Mouse (Mus musculus): ENCODE results near the gene Sema3f. TPM values are rescaled to one million over a fixed set of nuclear protein-coding genes. Genes with fewer than 3 reads are reported as not detected.

Gene Sema3f
- total RNA-seq, 2 experiments from 2014 or later: 2.9 to 4.2 TPM

GRCm38 (mm10) chr9:107667219-107667618 lies 43.1 kb downstream of the Sema3f start:
- peak in 1 of 2 experiments; percentile 24 for DNase-seq (ENCODE audit: extremely low spot score in 1 of 2, low spot score in 1 of 2)

- no peak for DNase-seq (ENCODE audit: extremely low spot score in 1 of 2, low spot score in 1 of 2)
Observed at GRCm38 (mm10) chr9:107666751-107667205, 43.5 kb downstream of the Sema3f start.

GRCm38 (mm10) chr9:107665308-107665707 lies 45.0 kb downstream of the Sema3f start:
- no peak for DNase-seq (ENCODE audit: extremely low spot score in 1 of 2, low spot score in 1 of 2)

GRCm38 (mm10) chr9:107663525-107663924 lies 46.8 kb downstream of the Sema3f start:
- DNase-seq (ENCODE audit: extremely low spot score in 1 of 2, low spot score in 1 of 2): no peak

GRCm38 (mm10) chr9:107662342-107662741 lies 47.9 kb downstream of the Sema3f start:
- DNase-seq (ENCODE audit: extremely low spot score in 1 of 2, low spot score in 1 of 2): no peak

GRCm38 (mm10) chr9:107660777-107661176 lies 49.5 kb downstream of the Sema3f start:
- no peak for DNase-seq (ENCODE audit: extremely low spot score in 1 of 2, low spot score in 1 of 2)

GRCm38 (mm10) chr9:107659961-107660360 lies 50.3 kb downstream of the Sema3f start:
- DNase-seq (ENCODE audit: extremely low spot score in 1 of 2, low spot score in 1 of 2): no peak

- DNase-seq (ENCODE audit: extremely low spot score in 1 of 2, low spot score in 1 of 2): no peak
Observed at GRCm38 (mm10) chr9:107659551-107659950, 50.7 kb downstream of the Sema3f start.

GRCm38 (mm10) chr9:107658096-107658495 lies 52.2 kb downstream of the Sema3f start:
- DNase-seq (ENCODE audit: extremely low spot score in 1 of 2, low spot score in 1 of 2): no peak

- no peak for DNase-seq (ENCODE audit: extremely low spot score in 1 of 2, low spot score in 1 of 2)
Observed at GRCm38 (mm10) chr9:107657144-107657543, 53.1 kb downstream of the Sema3f start.

GRCm38 (mm10) chr9:107654585-107654984 lies 55.7 kb downstream of the Sema3f start:
- DNase-seq (ENCODE audit: extremely low spot score in 1 of 2, low spot score in 1 of 2): no peak

- DNase-seq (ENCODE audit: extremely low spot score in 1 of 2, low spot score in 1 of 2): no peak
Observed at GRCm38 (mm10) chr9:107653474-107653873, 56.8 kb downstream of the Sema3f start.

GRCm38 (mm10) chr9:107650708-107651481 lies 59.4 kb downstream of the Sema3f start:
- no peak for DNase-seq (ENCODE audit: extremely low spot score in 1 of 2, low spot score in 1 of 2)

GRCm38 (mm10) chr9:107650225-107650624 lies 60.0 kb downstream of the Sema3f start:
- no peak for DNase-seq (ENCODE audit: extremely low spot score in 1 of 2, low spot score in 1 of 2)

- DNase-seq (ENCODE audit: extremely low spot score in 1 of 2, low spot score in 1 of 2): no peak
Observed at GRCm38 (mm10) chr9:107648767-107649166, 61.5 kb downstream of the Sema3f start.

- no peak for DNase-seq (ENCODE audit: extremely low spot score in 1 of 2, low spot score in 1 of 2)
Observed at GRCm38 (mm10) chr9:107646975-107647374, 63.3 kb downstream of the Sema3f start.

GRCm38 (mm10) chr9:107645577-107645976 lies 64.7 kb downstream of the Sema3f start:
- peak; percentile 60 to 83 for DNase-seq (ENCODE audit: extremely low spot score in 1 of 2, low spot score in 1 of 2)

GRCm38 (mm10) chr9:107645153-107645510 lies 65.1 kb downstream of the Sema3f start:
- no peak for DNase-seq (ENCODE audit: extremely low spot score in 1 of 2, low spot score in 1 of 2)

GRCm38 (mm10) chr9:107644495-107645152 lies 65.7 kb downstream of the Sema3f start:
- peak; percentile 88 to 97 for DNase-seq (ENCODE audit: extremely low spot score in 1 of 2, low spot score in 1 of 2)

GRCm38 (mm10) chr9:107643544-107644214 lies 66.6 kb downstream of the Sema3f start:
- no peak for DNase-seq (ENCODE audit: extremely low spot score in 1 of 2, low spot score in 1 of 2)

GRCm38 (mm10) chr9:107641666-107642065 lies 68.6 kb downstream of the Sema3f start:
- no peak for DNase-seq (ENCODE audit: extremely low spot score in 1 of 2, low spot score in 1 of 2)
